Mouse (Mus musculus): ENCODE data around the gene Gm20869.
"Not testable (repeated sequence)": the region's sequence is repeated elsewhere in the genome, so short reads cannot be mapped to it uniquely, and the experiment has no call there.

Gm20869 gene

DNA sequence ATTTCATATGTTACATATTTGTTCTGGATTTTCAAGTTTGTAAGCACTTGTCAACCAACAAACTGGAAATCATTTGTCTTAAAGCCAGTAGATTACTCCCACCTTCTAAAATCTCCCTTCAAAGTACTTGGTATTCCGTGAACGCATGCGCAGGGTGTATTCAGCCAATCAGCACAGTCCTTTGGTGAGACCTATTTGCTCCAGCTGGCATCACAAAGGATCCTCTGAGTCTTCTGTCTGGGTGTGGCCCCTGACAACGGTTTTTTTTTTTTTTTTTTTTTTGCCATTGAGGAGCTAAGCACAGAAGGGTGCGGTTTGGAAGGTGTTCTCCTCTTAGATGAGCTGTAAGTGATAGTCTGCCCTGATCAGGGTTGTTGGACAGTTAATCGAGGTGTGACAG is at the start of gene Gm20869:
Gm20869 (plus strand) TSS at position 301 of the 400 bp plus-strand sequence.
- in situ Hi-C loops (cut with MboI; ENCODE audit: low sequenced_read_pairs) = not testable (repeated sequence)

Data from CH12F3 (cell line).